Mouse (Mus musculus) spleen, adult 2 months (tissue): ENCODE data around the gene Smim24.

ENCODE experiments used
- CTCF ChIP-seq: fragments of 200-500 bp; IDR thresholded peaks from 2 replicates; pipeline ENCODE4 v1.5.1; 2011; ENCODE audit warnings: mild to moderate bottlenecking, inconsistent platforms; ENCODE audit not compliant: insufficient read depth, insufficient read length, insufficient replicate concordance; ENCODE audit errors: extremely low read depth
- POLR2A ChIP-seq: fragments of 200-500 bp; IDR thresholded peaks from 2 replicates; pipeline ENCODE4 v1.6.1; 2011; ENCODE audit warnings: low read depth, low read length, inconsistent platforms

DNA sequence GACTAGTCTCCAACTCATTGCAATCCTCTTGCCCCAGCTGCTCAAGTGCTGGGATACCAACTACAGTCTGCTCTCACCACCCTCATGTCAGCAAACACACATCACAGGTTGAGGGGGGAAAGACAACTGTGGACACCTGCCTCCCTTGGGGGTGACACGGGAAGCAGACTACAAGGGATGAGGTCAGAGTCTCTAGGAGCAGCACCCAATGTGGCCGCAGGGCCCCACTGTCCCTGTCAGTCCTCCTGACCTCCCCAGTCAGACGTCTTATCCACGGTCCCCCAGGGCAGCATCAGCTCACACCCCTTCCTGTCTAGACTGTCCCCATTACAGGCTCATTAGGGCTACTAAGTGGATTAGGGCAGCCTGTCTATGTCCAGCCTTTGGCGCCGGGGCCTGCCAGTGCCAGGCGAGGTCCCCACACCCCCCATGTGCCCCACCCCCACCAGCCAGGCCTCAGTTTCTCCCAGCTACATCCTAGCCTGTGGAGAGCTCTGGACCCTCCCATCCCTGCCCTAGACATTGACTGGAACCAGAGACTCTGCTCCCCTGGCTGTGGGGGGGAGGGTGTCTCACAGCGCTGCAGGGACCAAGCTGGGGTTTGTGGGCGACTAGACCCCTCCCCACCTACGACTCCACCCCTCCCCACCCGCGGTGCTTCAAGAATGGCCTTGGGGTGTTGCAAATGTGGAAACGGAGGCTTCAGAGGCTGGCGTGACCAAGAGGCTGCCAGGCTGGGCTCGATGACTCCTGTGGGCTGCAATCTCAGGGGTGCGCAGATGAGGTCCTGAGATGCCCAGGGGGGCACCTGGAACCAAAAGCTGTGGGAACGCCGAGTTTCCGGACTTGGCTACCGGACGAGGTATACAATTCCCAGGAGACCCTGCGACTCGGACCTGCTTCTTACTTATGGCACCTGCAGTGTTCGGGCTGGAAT is 13.9 kb downstream of the Smim24 start:
- TF ChIP-seq CTCF (no peak), POLR2A (no peak)
